Mouse (Mus musculus): ENCODE measurements around the gene Rxrb.

Gene Rxrb

DNA sequence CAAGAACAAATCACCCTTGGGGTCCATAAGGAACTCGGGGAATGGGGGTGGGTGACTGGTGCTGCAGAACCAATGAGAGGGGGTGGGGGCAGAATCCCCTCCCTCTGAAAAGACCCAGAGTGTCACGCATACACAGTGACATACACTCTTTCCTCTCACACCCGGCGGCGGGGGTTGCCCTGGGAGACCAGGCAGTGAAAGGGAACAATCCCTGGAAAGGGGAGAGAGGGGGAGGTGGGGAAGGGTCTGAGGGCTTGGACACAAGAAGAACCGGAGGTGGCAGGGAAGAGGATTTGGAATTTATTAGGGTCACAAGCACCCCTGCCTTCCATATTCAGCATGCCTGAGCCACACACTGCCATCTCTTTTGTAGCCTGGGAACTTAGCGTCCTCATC lies 5.9 kb upstream of the Rxrb start:
- no peak for DNase-seq (ENCODE audit: low spot score in 2 of 2)

DNA sequence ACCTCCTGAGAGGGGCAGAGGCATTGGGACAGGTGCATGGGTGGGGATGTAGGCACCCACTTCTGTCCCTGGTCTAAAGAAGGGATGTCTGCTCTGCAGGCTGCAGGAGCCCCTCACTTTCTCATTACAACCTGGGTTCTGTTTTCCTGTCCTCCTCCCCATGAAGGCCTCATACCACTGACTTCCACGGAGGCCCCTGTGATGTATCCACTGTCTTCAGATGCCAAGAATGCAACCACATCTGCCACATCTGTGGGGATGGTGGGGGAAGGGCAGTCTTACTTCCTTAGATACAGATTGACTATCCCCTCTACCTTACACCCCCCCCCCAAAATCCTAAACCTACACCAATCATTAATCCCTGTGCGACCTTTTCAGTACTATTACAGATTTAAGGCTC lies 5.4 kb upstream of the Rxrb start:
- no peak for DNase-seq (ENCODE audit: low spot score in 2 of 2)

DNA sequence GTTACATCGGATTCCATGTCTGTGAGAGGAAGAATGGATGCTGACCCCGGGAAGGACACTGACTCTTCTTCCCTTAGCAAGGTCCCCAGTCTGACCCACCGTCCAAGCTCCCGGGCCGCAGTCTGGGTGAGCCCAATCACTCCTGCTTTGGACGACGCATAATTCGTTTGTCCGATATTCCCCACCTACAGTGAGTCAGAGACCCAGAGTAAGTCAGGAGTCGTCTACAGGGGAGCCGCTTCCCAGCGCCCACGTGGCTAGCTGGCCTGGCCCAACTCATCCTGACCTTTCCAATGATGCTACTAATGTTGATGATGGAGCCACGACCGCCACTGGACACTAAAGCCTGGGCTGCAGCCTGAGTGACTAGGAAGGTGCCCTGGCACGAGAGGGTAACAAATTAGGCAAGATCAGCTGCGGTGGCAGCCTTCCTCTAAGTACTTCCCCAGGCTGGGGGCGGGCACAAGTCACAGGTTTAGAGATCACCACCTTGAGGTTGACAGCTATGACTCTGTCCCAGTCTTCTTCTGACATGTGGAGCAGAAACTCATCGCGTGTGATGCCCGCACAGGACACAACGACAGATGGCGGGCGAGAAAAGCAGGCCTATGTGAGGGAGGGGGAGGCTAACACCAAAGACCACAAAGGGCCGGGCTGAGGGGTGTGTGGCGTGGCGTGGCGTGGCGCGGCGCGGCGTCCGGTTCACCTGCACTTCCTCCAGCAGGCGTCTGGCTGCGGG lies 4.5 kb upstream of the Rxrb start:
- no peak for DNase-seq (ENCODE audit: low spot score in 2 of 2)

DNA sequence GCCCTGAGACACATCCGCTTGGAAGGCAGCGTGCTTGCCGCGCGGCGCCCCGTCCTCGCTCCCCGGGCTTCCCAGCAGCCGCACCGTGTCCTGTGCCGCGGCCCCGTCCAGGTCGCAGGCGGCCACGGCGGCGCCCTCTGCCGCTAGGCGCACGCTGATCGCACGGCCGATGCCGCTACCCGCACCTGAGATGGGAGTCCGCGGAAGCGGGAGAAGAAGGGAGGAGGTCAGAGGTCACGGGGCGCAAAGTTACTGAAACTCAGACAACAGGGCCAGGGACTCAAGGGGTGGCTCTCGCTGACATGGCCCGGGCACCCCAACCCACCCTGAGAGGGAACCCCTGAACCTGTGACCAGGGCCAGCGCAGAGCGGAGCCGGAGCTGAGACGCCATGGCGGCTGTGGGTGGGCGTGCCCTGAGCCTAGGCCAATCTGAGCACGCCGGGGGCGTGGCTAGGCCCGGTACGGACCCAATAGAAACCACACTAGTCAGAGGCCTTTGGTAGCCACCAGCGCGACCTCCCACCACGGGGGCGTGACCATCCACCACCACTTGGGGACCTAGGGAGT lies 3.9 kb upstream of the Rxrb start, which contains the start of gene H2-Ke6:
H2-Ke6 (minus strand) TSS at position 405 of the 568 bp plus-strand sequence.
- peak; percentile 89 to 90 for DNase-seq (ENCODE audit: low spot score in 2 of 2)

DNA sequence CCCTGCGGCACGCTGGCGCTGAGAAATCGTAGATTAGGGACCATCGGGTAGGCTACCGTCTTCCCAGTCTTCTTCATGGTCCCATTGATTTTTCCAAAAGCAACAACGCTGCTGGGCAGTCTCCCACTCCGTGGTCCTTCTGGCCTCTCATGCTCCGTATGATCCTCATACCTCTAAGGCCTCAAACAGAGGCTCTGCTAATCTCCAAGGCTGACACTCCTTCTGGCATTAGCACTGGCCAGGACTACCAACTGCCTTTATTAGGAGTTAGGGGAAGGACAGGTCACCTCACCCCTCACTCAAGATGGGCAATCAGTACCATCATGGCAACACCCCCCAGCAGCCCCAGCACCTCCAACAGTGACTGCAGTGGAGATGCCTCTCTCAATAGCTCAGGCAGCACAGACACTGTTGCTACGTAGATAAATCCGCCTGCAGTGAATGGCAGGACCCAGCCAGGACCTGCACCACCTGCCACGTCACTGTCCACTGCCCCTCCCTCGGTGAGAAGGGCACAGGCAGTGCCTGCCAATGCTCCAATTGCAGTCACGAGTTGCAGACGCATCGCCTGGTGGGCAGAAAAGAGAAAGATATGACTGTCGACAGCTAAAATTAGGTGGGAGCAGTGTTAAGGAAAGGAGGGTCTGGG lies 3.0 kb upstream of the Rxrb start:
- DNase-seq (ENCODE audit: low spot score in 2 of 2): no peak

DNA sequence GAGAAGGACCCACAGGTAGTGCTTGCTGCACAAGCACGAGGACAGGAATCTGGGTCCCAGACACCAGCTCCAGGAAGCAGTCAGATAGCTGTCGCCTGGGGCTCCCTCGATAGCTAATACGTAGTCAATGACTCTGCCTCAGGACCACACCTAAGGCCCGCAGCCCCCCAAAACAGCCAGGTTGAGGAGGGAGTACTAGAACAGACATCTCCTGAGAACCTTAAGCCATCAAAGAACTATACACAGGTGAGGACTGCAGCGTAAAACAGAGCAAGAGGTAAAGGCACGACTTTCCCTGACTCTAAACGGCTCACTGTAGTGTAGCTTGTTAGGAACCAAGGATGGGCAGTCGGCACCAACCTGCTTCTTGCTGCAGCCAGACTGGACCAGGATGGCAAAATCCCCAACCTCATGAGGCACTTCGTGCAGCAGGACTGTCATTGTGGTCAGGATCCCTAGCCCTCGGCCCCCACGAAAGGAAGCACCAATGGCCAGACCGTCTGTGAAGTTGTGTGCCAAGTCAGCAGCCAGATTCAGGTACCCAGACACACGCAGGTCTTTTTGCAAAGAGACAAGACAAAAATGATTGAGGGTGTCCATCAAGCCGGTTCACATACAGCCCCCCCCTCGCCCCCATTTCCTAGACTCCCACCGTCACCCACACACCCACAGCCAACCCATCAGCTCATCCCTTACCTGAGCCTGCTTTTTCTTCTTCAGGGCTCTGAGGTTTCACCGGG lies 2.3 kb upstream of the Rxrb start:
- DNase-seq (ENCODE audit: low spot score in 2 of 2): peak in 1 of 2 experiments; percentile 50

DNA sequence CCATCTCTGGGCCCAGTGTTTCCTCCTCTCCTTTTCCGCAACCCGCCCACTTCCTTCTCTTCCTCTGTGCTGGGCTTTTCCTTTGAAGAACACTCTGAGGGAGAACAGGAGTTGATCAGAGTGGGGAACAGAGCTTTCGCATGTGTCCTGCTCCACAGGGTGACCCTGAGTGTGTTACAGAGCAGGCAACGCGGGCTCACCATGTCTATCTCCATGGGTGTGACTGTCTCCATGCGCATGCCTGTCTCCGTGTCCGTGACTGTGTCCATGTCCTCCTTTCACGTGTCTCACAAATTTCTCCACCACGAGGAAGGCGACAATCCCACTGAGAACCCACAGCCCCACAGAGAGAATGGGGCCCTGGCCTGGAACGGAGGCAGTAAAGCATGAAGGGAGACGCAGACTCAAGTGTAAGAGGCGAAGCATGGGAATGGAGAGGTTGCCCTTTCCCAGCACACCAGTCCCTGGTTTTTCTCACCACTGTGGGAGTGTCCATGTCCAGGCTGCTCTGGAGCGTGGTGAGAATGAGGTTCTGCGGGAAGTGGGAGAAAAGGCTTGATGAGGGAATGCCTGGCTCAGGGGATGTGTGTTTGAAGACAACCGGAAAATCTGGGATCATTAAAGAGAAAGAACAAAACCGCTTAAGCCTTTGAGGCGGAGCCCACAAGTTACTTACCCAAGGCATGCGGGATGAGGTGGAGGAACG lies 1.6 kb upstream of the Rxrb start:
- DNase-seq (ENCODE audit: low spot score in 2 of 2): peak in 1 of 2 experiments; percentile 52

DNA sequence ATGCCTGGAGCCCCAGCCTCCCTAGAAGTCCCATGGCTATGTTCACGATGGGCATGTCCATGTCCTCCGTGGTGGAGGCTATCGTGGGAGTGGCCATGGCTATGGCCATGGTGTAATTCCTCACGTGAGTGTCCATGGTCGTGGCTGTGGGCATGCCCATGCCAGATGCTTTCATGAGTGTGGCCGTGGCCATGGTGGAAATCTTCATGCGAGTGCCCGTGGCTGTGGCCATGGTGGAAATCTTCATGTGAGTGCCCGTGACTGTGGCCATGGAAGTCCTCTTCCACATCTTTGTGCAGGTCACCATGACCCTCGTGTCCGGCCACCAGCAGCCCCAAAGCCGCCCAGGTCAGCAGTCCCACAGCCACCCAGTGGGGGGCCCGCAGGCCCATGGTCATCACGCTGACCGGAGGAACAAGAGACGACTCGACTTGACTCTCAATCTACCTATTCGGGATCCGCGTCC lies 718 bp upstream of the Rxrb start:
- no peak for DNase-seq (ENCODE audit: low spot score in 2 of 2)

DNA sequence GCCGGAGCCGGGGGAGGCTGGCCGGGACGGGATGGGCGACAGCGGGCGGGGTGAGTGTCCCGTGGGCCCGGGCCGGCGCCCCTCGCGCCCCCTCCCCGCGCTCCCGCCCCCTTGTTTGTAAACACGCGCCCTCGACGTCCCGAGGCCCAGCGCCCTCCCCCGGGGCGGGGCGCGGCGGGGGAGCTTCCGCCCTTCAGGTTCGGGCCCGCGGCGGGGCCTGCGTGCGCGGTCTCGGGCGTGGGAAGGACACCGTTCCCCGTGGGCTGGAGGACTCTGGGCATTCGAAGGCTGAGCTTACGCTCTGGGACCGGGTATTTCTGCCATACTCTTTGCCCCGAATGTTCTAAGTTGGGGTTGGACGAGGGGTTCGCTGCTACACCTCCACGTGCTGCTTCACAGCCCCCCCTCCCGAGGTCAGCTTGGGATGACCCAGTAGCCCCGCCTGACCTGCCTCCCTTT lies 591 bp downstream of the Rxrb start:
- no peak for DNase-seq (ENCODE audit: low spot score in 2 of 2)

DNA sequence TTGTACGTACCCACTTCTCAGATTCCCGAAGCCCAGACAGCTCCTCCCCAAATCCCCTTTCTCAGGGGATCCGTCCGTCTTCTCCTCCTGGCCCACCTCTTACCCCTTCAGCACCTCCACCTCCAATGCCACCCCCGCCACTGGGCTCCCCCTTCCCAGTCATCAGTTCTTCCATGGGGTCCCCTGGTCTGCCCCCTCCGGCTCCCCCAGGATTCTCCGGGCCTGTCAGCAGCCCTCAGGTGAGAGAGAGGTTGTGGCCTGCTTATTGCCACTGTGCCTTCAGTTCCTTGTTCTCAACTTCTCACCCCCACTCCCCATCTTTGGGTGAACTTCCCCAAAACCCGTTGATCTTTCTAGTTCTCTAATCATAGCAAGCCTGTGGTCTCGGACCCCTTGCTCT lies 1.2 kb downstream of the Rxrb start:
- no peak for DNase-seq (ENCODE audit: low spot score in 2 of 2)

DNA sequence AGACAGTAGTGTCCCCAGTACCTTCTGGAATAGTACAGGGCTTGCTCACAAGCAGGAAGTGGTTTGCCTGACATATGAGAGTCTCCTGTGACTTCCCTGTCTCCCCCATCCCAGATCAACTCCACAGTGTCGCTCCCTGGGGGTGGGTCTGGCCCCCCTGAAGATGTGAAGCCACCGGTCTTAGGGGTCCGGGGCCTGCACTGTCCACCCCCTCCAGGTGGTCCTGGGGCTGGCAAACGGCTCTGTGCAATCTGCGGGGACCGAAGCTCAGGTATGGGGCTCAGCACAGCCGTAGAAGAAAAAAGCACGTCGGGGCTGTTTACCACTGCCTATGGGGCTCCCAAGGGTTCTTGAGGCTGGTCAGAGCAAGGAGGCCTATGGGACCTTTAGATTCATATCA lies 1.8 kb downstream of the Rxrb start:
- no peak for DNase-seq (ENCODE audit: low spot score in 2 of 2)

DNA sequence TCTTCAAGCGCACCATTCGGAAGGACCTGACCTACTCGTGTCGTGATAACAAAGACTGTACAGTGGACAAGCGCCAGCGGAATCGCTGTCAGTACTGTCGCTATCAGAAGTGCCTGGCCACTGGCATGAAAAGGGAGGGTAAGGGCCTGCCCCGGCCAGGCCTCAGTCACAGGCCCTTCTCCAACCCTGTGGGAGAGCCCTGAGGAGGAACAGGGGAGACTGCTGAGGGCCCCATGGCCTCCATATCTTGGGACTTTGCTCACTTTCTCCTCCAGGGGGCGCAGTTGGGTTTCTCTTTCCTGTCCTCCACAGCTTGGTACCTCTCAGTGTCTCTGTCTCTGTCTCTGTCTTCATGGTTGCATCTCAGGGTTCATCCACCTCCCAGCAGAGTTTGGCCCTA lies 2.5 kb downstream of the Rxrb start:
- DNase-seq (ENCODE audit: low spot score in 2 of 2): no peak

DNA sequence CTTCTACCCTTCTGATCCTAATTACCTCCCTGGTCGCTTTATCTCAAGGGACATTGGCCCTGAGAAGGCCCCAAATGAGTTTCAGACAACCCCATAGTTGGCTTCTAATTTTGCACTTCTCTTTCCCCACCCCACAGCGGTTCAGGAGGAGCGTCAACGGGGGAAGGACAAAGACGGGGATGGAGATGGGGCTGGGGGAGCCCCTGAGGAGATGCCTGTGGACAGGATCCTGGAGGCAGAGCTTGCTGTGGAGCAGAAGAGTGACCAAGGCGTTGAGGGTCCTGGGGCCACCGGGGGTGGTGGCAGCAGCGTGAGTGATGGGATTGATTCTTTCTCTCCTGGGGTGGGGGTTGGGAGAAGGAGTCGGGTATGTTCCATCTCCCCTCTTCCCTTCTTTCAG lies 3.9 kb downstream of the Rxrb start:
- no peak for DNase-seq (ENCODE audit: low spot score in 2 of 2)

DNA sequence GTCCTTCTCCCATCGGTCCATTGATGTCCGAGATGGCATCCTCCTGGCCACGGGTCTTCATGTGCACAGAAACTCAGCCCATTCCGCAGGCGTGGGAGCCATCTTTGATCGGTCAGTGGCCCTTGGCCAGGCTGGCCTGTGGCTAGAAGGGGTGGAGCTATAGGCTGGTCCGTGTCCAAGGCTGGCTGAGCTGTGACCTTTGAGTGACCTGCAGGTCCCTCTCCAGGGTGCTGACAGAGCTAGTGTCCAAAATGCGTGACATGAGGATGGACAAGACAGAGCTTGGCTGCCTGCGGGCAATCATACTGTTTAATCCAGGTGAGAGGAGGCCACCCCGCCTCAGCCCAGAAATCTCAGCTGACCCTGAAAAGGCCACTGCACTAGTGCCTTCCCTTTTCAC lies 5.0 kb downstream of the Rxrb start:
- DNase-seq (ENCODE audit: low spot score in 2 of 2): no peak

DNA sequence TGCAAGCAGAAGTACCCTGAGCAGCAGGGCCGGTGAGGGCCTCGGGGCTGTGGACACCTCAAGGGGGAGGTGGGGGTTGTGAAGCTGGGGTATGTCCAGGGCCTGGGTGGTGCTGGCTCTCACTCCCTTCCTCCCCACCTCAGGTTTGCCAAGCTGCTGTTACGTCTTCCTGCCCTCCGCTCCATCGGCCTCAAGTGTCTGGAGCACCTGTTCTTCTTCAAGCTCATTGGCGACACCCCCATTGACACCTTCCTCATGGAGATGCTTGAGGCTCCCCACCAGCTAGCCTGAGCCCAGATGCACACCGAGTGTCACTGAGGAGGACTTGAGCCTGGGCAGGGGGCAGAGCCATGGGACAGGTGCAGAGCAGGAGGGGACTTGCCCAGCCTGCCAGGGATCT lies 5.6 kb downstream of the Rxrb start:
- DNase-seq (ENCODE audit: low spot score in 2 of 2): no peak

DNA sequence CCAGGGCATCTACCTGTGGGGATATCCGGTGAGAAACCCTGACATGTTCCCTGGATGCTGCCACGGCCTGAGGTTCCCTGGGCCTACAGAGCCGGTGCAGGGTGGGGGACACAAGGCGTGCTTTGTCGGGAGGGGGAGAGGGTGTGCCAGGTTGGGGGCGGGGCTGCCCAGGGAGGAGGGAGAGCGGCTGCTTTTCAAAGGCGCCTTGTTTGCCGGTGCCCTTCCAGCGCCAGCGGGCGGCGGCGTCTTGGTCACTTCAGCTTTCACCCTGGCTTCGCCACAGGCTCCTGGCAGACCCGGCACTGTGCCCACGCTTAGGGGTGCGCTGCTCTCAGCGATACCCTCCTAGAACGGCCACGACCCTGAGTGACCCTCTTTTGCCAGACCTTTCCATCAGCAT lies 6.8 kb downstream of the Rxrb start:
- no peak for DNase-seq (ENCODE audit: low spot score in 2 of 2)

DNA sequence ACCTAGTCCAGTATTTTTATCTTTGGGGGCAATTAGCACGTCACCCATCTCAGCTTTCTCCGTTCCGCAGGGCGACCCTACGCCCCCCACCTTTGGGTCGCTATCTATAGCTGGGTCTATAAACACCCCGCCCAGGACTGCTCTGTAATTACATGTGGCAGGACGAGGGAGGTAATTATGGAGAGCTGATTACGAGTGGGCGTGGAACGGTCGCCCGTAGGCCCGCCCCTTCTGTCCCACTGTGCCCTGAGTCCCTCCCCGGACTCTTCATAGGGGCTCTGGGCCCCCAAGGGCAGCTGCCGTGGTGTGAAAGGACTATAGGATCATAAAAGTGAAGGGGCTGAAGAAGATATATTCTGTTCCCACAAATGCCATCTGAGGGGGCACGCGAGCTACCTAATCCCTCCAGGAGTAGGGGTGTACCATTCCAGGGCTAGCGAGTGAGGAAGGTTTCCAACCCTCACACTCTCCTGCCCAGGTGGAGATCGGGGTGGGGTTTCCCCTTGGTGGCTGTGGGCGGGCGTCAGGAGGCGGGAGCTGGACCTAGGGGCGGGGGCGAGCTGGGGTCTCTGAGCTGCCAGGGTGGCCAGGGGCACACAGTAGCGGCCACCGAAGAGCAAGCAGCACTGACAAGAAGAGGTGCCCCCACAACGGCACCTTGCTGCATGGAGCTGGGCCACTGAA lies 7.4 kb downstream of the Rxrb start, which contains the start of gene Col11a2:
Col11a2 (plus strand) TSS at position 560 of the 684 bp plus-strand sequence.
- DNase-seq (ENCODE audit: low spot score in 2 of 2): no peak

DNA sequence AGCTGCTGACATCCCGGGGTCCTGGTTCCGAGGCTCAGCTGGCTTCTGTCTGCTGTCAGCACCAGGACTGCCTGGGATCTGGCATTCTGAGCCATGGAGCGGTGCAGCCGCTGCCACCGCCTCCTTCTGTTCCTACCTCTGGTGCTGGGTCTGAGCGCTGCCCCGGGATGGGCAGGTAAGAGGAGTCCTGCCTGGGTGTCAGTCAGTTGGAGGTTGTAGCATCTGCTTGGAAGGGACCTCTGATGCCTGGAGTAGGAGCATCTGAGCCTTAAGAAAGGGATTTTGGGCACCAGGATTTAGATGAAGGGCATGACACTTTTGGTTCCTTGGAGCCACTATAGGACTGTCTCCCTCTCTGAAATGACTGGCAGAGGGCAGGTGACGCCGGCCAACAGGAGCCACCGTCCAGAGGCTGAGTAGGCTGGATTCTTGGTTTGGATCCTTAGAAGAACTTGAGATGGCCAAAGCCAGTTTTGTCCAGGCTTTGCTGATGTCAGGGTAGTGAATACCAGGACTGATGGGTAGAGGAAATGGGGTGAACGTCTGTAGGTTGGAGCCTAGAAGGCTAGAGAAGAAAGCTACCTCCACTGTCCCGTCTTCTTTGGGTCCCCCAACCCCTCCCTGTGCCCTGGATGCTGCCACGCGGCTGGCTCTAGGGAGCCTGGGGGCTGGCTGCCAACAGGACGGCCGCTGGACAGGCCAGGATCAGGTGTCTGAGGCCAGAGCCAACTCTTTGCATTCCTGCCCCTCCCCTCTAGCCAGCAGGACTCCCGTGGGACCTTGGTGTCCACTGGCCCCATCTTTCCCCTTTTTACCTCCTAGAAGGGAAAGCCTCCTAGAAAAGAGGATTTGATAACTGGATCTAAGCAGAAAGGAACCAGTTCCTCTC lies 8.2 kb downstream of the Rxrb start:
- no peak for DNase-seq (ENCODE audit: low spot score in 2 of 2)

DNA sequence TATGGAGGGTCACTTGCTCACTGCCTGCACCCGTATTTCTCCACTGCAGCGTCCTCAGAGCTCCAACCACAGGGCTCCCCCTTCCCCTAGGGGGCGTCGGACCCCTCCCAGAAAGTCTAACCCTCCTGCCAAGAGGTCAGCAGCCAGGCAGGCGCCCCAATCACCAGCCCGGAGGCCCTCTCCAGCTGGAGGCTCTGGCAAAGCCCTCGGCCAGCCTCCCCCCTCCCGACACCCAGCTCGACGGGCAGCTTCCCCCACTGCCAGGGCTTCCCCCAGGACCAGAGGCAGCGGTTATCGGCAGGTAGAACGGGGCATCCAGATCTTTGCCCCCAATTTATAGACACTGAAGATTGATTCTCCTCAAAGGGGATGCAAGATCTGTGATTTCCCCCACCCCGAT lies 14.3 kb downstream of the Rxrb start:
- no peak for DNase-seq (ENCODE audit: low spot score in 2 of 2)

Measured in urinary bladder, postnatal 4 days (tissue).